Mouse (Mus musculus) R1 (cell line): ENCODE results near the gene Lpp.
"Not testable (repeated sequence)": the region's sequence is repeated elsewhere in the genome, so short reads cannot be mapped to it uniquely, and the experiment has no call there.

ENCODE experiments used
- DNase-seq: peaks from one replicate; pipeline ENCODE4 v3.0.0-alpha.2; 2018; ENCODE audit warnings: low read depth, low spot score

Gene Lpp

DNA sequence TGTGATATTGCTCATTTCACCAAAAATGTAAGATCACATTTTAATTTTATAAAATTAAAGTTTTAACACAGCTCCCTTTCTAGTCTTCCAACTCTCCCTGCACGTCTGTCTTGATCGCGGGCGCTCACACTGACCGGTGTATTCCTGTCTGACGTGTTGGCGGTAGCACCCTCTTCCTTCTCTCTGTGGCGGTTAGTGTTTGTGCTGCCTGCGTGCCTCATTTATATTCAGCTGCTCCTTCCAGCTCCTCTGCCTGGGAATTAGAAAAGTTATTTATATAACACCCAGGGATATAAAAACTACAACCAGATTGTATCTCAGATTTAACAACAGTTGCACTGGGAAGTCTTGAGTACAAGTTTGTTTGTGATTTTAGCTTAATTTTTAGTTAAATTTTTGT, 573.2 kb downstream of the Lpp start:
- no peak for DNase-seq

DNA sequence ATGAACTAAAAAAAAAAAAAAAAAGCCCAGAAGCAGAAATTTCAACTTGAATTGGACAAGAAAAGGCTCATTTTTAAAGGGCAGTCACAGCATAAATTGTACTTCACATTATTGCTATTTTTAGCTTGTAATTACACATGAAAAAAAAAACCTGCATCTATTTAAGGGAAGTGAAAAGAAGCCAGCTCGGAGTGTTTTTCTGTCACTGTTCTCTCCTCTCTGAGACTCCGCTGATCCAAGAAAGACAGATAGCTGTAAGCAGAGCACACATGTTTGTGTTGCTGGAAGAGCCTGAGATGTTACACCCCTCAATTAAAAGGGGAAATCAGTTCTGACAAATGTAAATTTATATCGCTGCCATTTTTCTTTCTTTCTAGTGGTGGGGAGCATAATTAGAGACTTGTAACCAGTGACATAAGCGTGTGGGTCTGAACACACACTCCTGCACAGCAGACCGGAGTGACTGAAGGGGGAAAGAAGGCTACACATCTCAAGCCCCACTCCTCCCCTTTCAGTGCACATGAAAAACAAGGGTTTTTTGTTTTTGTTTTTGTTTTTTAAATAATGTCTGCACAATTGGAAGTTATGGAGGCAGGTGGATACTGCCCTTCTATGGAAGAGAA, 579.8 kb downstream of the Lpp start:
- DNase-seq: no peak

GRCm38 (mm10) chr16:24977771-24978170, 584.5 kb downstream of the Lpp start:
- no peak for DNase-seq

- DNase-seq: no peak
Observed at GRCm38 (mm10) chr16:24978226-24978625, 584.9 kb downstream of the Lpp start.

- DNase-seq: no peak
Observed at GRCm38 (mm10) chr16:24979391-24979790, 586.1 kb downstream of the Lpp start.

DNA sequence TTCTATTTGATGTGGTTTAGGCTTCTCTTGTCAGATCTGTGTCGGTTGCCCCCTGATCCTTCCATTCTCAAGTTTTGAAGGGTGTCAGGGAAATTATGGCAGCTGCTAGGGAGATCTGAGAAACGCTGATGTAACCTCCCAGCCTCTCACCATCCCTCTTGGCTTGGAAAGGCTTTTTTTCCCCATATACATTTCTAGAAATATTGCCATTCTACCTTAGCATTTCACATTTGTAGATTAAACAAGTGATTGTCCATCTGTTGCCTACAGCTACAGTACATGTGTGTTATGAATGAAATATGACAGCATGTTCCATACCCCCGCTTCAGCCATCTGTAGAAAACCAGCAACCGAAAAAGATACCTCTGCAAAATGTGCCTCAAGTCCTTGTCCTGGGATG, 589.5 kb downstream of the Lpp start:
- DNase-seq: no peak

DNA sequence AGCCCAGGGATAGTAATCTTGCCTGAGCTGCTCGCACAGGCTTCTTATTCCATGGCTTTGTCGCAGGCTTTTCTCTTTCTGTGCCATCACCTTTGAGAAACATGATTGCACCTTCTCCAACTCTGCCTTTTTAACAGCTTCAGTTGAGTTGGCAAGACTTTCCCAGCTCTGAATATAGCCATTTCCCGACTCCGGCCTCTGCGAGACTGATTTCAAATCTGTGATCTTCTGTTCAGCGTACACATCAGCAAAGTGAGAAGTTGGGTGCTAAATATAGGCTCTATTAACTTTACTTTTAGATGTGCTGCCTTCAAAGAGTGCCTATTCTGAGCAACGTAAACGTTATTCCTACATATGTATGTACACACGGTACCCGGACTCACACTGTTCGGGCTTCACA, 597.0 kb downstream of the Lpp start:
- no peak for DNase-seq

GRCm38 (mm10) chr16:24991059-24991541, 597.8 kb downstream of the Lpp start:
- no peak for DNase-seq

DNA sequence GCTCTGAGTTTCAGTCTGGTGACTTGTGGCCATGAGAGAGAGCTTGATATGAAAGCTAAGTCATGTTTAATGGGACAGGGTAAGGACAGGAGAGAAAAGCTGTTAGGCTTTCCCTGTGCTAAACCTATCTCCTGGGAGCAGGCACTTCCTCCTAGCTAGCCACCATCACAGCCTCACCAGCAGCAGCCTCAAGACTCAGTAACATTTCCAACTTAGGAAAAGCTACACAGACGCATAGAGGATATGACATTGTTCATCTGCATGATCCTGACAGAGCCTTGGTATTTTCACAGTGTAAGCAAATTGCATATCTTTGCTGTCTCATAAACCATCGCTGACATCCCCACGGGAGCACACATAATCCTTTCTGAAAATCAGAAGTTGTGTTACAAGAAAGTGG, 598.7 kb downstream of the Lpp start:
- no peak for DNase-seq

DNA sequence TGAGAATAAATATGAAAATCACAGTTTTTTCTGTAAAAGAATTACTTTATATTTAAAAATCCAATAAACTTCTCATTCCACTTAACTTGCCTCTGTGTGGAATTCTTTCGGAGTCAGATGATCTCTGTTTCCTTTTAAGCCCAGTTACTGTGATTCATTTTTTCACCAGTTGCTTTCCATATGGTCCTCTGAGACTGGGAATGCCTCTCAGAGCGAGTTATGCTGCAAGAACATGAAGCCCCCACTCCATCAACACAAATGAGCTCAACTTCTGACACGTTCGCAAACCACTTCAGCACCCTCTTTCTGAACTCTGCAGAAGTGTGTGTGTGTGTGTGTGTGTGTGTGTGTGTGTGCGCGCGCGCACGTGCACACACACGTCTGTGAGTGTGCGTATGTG, 599.2 kb downstream of the Lpp start:
- no peak for DNase-seq

DNA sequence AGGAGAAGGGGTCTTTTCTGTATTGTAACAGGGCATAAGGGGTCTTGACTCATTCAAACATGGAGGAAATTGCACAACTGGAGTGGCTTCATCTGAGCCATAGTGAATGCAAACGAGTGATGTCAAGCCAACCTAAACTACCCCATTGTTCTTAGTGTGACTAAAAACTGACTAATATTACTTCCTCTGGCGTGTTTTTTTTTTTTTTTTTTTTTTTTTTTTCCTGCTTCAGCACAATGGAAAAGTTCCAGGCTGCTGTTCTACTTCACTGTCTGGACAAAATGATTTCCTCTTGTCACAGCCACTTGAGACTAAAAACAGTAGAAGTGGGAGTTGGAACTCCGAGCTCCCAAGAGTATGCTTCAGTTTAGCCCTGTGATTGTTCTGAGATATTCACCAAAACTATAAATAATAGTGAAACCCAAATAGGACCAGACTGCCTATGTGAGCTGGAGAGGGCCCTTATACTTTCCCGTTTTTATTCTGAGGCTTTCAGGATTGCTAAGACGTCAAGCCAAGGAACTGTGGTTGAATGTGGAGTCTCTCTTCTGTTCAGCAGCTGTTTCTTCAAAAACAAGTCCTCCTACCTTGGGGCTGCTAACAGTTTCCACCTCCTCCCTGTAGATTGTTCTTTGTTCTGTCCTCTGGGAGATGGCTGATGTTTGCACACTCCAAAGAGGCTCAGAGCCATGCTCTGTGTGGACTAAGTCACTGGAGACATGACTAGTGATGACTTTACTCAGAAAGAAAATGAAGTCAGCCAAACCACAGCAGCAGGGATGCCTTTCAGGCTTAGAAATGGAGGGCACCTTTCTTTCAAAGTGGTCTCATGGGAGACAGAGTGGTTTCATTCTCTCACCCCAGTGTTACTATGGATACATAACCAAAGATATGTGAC, 617.9 kb downstream of the Lpp start:
- DNase-seq: no peak

GRCm38 (mm10) chr16:25012938-25013337, 619.6 kb downstream of the Lpp start:
- no peak for DNase-seq

DNA sequence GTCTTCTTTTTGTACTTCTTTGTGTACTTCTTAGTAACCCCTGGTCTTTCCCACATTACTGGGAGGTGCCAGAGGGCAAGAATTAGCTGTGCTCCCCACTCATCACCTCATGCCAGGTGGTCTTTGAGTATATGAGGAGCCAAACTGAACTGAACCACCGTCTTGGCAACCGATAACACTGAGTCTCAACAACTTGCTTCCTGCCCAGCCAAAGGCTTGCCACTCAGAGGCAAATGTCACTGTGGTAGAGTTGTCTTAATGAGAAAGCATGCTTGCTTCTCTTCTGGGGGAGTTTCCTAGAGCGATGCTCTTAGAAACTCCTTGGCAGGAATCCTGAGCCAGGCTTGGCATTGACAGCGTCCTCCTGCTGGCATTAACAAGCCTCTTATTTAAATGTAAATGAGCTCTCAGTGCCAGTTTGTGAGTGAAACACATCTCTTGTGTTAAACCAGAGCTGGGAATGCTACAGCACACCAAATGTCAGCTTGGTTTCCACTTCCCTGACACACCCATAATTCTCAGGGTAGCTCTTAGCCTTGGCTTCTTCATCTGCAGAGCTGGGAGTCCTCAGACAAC, 623.0 kb downstream of the Lpp start:
- peak; percentile 32 for DNase-seq

- DNase-seq: no peak
Observed at GRCm38 (mm10) chr16:25017046-25017445, 623.7 kb downstream of the Lpp start.

DNA sequence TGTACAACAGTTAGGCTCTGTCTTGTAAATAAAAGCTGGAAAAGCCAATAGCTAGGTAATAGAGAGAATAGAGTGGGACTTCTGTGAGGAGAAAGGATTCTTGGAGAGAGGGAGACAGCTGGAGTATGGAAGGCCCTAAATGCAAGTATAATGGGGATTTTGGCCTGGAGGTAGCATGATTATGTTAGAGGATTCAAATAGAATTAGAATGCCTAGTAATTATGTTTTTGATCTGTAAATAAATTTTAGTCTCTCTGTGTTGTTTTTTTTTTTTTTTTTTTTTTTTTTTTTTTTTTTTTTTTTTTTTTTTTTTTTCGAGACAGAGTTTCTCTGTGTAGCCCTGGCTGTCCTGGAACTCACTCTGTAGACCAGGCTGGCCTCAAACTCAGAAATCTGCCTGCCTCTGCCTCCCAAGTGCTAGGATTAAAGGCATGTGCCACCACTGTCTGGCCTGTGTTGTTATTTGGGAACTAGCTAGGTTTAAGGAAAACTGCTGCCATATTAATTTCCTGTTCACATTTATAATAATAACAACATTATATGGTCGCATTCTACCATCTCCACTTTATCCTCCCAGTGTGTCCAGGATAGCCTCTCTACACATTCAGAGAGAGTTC, 628.5 kb downstream of the Lpp start:
- not testable (repeated sequence) for DNase-seq

DNA sequence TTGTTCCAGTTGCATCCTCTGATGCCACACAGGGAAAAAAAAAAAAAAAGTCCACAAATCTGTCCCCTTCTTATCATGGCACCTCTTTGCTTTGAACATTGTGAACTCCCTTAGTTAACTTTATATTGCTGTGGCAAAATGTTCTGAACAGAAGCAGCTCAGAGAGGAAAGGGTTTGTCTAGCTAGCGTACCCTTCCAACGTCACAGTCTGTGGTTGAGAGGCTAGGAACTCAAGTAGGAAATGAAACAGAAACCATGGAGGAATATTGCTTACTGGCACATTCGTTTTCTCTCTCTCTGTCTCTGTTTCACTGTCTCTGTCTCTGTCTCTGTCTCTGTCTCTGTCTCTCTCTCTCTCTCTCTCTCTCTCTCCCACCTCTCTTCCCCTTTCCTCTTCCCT, 631.3 kb downstream of the Lpp start:
- no peak for DNase-seq

GRCm38 (mm10) chr16:25026191-25026590, 632.9 kb downstream of the Lpp start:
- DNase-seq: peak; percentile 97

DNA sequence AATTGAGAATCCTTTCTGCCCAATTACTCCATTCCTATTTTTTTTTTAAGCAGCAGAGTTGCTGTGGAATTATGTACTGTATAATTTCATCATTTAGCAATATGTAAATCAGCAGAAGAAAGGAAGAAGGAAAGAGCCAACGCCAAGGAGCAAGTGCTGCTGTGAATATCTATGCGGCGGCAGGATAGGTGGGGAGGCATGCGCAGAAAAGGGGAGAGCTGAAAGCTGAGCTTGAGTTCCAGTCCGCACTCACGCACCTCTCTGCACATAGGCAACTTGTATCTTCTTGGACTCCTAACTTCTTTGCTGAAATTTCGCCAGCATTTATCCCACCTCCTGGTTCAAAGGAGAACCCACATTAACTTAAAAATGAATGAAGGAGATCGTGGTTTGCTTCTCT, 636.2 kb downstream of the Lpp start:
- DNase-seq: no peak

- peak; percentile 44 for DNase-seq
Observed at GRCm38 (mm10) chr16:25037361-25037760, 644.1 kb downstream of the Lpp start.

- peak; percentile 95 for DNase-seq
Observed at GRCm38 (mm10) chr16:25038529-25038928, 645.2 kb downstream of the Lpp start.

GRCm38 (mm10) chr16:25039904-25040303, 646.6 kb downstream of the Lpp start:
- peak; percentile 94 for DNase-seq

DNA sequence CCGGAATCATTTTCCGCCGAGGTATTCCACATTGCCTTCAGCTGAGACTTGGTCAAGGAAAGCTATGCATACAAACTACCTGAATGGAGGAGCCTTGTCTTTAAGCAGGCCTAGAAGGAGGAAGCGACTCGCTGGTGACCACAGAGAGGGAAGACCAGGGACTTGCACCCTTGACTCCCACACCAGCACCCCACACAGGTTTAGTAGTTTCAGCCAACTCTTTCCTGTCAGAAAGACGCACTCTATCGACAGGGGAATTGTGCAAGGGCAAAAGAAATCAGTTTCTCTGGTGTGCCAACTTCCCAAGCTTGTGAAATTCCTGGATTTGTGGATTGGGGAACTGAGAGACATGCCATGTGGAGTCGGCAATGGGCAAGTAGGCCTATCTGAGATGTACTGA, 647.9 kb downstream of the Lpp start:
- peak; percentile 47 for DNase-seq
